Mouse (Mus musculus): ENCODE measurements around the gene Oog1.
"Not testable (repeated sequence)": the region's sequence is repeated elsewhere in the genome, so short reads cannot be mapped to it uniquely, and the experiment has no call there.

The Oog1 gene

DNA sequence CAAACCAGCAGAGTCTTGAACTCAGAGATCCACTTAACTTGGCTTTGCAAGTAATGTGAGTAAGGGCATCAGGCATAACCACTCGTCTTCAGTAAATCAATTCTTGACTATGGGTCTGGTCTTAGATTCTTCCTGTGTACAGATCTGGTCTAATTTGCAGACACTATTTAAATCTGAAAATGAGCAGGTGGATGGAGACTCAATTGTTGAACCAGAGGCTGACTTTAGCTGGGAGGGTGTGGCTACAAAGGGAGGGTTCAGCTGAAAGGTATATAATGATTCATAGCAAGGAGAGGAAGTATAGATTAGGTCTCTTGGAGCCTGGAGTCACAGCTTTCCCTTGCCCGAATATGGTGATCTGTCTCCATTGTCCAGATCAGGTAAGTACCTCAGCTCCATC is at the start of gene Oog1:
Gene Oog1 (plus strand): TSS at position 301 of the 400 bp plus-strand sequence.
- not testable (repeated sequence) for DNase-seq (ENCODE audit: low spot score)

DNA sequence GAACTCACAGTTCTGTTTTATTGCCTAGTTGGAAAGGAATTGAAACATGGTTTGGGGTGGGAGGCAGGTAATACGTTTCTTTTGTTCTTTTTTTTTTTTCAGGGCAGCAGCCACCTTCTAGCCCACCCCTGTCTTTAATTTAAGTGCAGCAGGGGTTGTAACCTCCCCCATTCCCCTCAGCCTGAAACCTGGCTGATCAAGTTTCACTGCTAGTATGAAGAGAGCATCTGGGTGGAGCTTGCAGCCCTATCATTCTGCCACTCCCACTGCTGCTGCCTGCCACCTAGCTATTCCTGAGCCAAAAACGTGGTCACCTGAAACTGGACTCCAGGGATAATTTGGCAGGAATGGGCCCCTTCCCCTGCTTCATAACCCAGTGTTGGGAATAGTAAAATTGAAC is 1.1 kb upstream of the Oog1 start:
- DNase-seq (ENCODE audit: low spot score) = not testable (repeated sequence)

DNA sequence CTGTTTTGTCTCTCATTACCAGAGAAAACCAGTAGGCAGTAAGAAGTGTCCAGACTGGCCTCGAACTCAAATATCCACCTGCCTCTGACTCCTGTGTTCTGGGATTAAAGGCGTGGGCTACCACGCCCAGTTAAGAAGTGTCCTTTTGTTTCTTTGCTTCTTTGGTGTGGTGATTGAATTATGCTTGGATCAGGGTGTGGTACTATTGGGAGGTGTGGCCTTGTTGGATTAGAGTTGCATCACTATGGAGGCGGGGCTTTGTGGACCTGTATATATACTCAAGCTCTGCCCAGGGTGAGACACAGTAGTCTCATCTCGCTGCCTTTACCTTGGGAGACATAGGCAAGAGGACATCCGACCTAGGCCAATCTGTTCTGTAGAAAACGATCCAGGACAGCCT is 16.1 kb downstream of the Oog1 start, which contains the start of gene Gm4027:
Gene Gm4027 (plus strand): TSS at position 301 of the 400 bp plus-strand sequence.
- not testable (repeated sequence) for DNase-seq (ENCODE audit: low spot score)

- DNase-seq (ENCODE audit: low spot score) = not testable (repeated sequence)
Observed at GRCm38 (mm10) chr12:87644520-87644919, 42.0 kb downstream of the Oog1 start, which contains the start of gene Gm16381. Gene Gm16381 (minus strand): TSS chr12:87644620.

GRCm38 (mm10) chr12:87652916-87653703 is 50.6 kb downstream of the Oog1 start:
- DNase-seq (ENCODE audit: low spot score) = not testable (repeated sequence)

Data from lung, postnatal 25 days (tissue).